Mouse (Mus musculus) lung, embryonic 14.5 days (tissue): Measurements from ENCODE around the gene Usb1. TPM values are rescaled to one million over a fixed set of nuclear protein-coding genes. Genes with fewer than 3 reads are reported as not detected.

Experiments used
- ATAC-seq: fragments of 200-750 bp; cut with Nextera tagmentation; 2 replicates; pipeline ENCODE4 v1.8.0; 2017; ENCODE audit warnings: mild to moderate bottlenecking, moderate TSS enrichment, moderate library complexity; ENCODE audit not compliant: insufficient read depth
- DNase-seq: peaks from one replicate; pipeline ENCODE4 v3.0.0-alpha.2; 2015
- H3K27ac ChIP-seq: fragments of 300-500 bp; sonication (generic); 2 replicates; pipeline ENCODE4 v1.5.1; 2014; ENCODE audit warnings: low read depth, mild to moderate bottlenecking, moderate library complexity
- H3K27me3 ChIP-seq: fragments of 300-500 bp; sonication (generic); 2 replicates; pipeline ENCODE4 v1.6.1; 2014; ENCODE audit warnings: low read length, control low read depth; ENCODE audit not compliant: insufficient read depth
- H3K36me3 ChIP-seq: fragments of 300-500 bp; sonication (generic); 2 replicates; pipeline ENCODE4 v1.6.1; 2014; ENCODE audit warnings: control low read depth; ENCODE audit not compliant: insufficient read depth
- H3K4me1 ChIP-seq: fragments of 300-500 bp; sonication (generic); 2 replicates; pipeline ENCODE4 v1.6.1; 2014; ENCODE audit warnings: antibody characterized with exemption, control low read depth; ENCODE audit not compliant: insufficient read depth
- H3K4me2 ChIP-seq: fragments of 300-500 bp; sonication (generic); 2 replicates; pipeline ENCODE4 v1.6.1; 2014; ENCODE audit warnings: mild to moderate bottlenecking
- H3K4me3 ChIP-seq: fragments of 300-500 bp; sonication (generic); 2 replicates; pipeline ENCODE4 v1.5.1; 2014; ENCODE audit warnings: low read depth, low read length
- H3K9ac ChIP-seq: fragments of 300-500 bp; sonication (generic); 2 replicates; pipeline ENCODE4 v1.6.1; 2014
- H3K9me3 ChIP-seq: fragments of 300-500 bp; sonication (generic); 2 replicates; pipeline ENCODE4 v1.6.1; 2016; ENCODE audit warnings: low read depth, low read length, control low read depth
- CTCF ChIP-seq: IDR thresholded peaks from 2 replicates; pipeline ENCODE4 v1.5.1; 2016; ENCODE audit warnings: antibody characterized with exemption, low read depth
- WGBS: fragments of 180-500 bp; shearing (Covaris S2); extraction: QIAGEN DNeasy Blood & Tissue Kit; methylation state at CpG from one replicate; pipeline ENCODE4 v1.1.7; 2014; 5-methylcytosine and 5-hydroxymethylcytosine counted together
- polyA plus RNA-seq: library from polyadenylated mRNA; unstranded; fragments of >200 nt; fragmentation: Nextera tagmentation; extraction: Ambion mirVana; gene quantifications from 2 replicates; pipeline ENCODE4 v1.2.1, GENCODE M21; 2014

Gene Usb1
- polyA plus RNA-seq, 1 experiment from 2014 or later: 34.0 TPM

DNA sequence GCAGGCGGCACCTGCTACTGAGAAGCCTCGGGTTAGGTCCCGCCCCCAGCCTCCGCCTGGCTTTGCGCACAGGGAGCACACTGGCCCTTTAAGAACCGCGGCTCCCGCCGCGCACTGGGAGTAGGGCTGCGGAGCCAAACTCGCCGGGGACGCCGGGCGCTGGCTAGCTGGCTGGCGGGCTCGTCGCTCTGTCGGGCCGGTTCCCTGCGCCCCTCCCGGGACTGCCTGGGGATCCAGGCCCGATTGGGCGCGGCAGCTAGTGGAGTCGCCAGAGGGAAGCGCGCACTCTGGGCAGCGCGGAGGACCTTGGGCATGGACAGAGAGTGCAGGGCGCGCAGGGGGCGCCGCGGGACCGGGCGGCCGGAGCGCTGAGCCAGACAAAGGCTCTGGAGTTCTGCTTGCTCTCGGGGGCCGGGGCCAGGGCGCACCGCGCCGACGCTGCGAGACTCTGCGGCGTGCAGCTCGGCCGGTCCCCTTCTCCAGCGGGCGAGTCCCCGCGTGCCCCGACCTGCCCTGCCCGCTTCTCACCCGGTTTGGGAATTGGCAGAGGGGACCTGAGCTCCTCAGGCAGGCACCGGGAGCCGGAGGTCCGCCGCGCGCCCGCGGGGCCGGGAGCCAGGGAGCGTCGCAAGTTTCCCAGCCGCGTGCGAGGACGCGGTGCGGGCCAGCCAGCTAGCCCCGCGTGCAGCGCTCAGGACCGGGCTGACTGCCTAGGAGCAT, 20.2 kb downstream of the Usb1 start, which contains the start of gene Mmp15:
Gene Mmp15 (plus strand): TSS at position 118 of the 720 bp plus-strand sequence.
- Histone ChIP-seq H3K9ac (peak within 1 kb of the TSS; percentile 72), H3K4me1 (peaks cover 12% of the 10 kb centered on the region), H3K27ac (peak within 1 kb of the TSS; percentile 82), H3K9me3 (no peaks in the 10 kb centered on the region), H3K4me3 (peak within 1 kb of the TSS; percentile 68), H3K36me3 (no peaks in the 10 kb centered on the region), H3K4me2 (peak within 1 kb of the TSS; percentile 96), H3K27me3 (peaks cover 9% of the 10 kb centered on the region; the same call in 1 of the 2 replicates)
- DNase-seq (peak; percentile 87), ATAC-seq (peak; percentile 84)
- no peak for TF ChIP-seq CTCF
- under 1% methylated on average over 80 of the region's 80 CpGs for WGBS

DNA sequence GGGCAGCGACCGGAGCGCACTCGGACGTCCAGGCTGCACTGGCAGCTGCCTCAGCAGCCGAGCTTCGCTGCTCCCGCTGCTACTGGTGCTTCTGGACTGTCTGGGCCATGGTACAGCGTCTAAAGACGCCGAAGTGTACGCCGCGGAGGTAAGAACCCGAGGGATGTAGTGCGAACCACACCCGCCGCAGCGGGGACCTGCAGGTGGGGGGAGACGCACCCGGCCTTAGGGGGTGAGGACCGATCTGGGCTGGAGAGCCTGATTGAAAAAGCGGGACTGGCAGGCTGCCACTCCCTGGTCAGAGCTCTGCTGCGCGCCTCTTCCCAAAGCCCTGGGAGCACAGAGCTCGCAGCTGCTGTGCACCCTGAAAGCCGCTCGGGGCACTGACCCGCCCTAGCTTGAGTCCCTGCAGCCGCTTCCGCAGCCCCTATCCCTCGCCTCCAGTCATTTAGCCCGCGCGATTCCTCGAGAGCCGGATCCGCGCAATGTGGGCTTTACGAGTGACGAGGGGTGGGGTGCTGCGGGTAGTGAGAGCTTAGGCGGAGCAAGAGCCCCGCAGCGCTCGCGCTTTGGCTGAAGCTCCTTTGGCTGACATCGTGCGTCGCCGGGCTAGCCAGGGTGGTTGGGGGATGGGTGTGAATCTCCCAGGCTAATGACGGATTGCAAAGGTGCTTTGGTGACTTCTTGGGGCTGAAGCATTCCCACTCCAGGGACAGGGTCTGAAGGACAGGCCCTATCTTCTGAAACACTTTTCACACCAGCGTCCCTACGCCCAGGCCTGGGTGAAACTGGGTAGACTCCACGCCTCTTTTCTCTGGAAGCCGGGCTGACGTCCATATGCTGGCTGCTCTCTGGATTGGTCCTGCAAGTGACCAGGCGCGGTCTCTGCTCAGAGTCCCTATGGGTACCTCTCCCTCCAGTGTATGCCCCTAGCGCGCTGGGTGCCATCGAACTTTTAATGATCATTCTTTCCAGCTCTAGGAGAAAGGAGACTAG, 21.1 kb downstream of the Usb1 start:
- peak overlapping the region; percentile 96 for H3K4me2 ChIP-seq
- H3K4me3 ChIP-seq: peak overlapping the region; percentile 68
- ATAC-seq: peak; percentile 33
- TF ChIP-seq CTCF: no peak
- peak overlapping the region; percentile 72 for H3K9ac ChIP-seq
- peak overlapping the region; percentile 82 for H3K27ac ChIP-seq
- peaks cover 9% of the 10 kb centered on the region; the same call in 1 of the 2 replicates for H3K27me3 ChIP-seq
- peak; percentile 70 for DNase-seq
- 2% methylated on average over 62 of the region's 62 CpGs for WGBS
- no peaks in the 10 kb centered on the region for H3K36me3 ChIP-seq
- H3K4me1 ChIP-seq: peaks cover 12% of the 10 kb centered on the region
- H3K9me3 ChIP-seq: no peaks in the 10 kb centered on the region

DNA sequence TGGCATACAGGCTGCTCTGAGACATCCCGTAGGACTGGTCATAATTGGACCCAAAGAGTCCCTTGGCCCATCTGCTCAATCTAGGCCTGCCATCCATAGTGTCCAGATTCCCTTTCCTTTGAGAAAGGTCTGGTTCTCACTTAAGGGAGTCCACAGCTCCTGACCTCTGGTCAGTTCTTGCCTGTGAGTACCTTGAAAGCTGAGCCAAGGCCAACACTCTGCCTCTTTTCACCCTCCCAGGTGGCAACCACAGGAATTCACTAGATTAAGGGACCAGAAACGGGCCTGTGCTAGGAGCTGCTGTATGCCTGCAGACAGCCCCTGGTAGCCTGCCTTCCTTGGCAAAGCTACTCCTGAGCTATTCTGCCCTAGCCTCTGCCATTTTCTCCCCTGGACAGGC, 22.5 kb downstream of the Usb1 start:
- Histone ChIP-seq H3K9me3 (no peaks in the 10 kb centered on the region), H3K36me3 (no peaks in the 10 kb centered on the region), H3K4me2 (peak overlapping the region; percentile 96; the same call in 1 of the 2 replicates), H3K4me1 (peaks cover 17% of the 10 kb centered on the region), H3K9ac (no peak overlapping the region), H3K27me3 (peaks cover 9% of the 10 kb centered on the region; the same call in 1 of the 2 replicates), H3K4me3 (no peak overlapping the region), H3K27ac (no peak overlapping the region)
- TF ChIP-seq CTCF: no peak
- 88% methylated on average over 2 of the region's 2 CpGs for WGBS
- no peak for DNase-seq
- no peak for ATAC-seq

DNA sequence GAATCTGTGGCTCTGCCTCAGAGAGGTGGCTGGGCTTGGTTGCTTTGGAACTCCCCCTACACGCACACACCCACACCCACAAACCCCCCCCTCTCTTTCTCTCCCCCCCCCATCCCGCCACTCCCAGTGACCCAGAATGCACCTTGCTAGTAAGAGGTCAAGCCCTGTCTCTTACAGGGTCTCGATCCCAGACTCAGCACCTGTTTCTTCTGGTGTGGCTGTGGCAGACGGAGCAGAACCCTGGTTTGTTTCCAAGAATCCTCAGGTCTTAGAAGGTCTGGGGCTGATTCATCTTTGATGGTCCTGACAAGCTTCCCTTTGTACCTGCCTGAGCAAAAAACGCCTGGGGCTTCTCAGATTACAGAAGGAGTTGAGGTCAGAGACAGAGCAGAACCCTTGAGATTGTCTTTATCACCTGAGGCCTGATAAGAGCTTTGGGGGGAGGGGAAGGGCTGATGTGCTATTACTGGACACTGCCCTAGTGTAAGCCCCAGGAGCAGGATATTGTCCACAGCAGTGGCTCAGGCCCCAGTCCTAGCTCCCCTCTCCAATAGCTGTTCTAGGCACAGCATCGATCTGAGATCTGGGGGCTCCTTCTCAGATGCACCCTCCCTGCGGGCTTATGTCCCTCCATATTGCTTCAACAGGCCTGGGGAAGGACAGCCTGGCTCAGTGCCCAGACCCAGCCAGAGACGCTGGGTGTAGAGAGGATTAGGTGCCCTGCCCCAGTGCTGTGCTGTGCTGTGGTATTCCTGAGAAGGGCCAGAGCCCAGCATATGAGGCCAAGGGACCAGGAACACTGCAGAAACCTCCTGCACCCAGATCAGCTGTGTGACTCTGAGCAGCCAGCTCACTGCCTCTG, 26.7 kb downstream of the Usb1 start:
- 12% methylated on average over 8 of the region's 8 CpGs for WGBS
- ATAC-seq (peak; percentile 53), DNase-seq (peak; percentile 43)
- H3K27ac ChIP-seq: peak overlapping the region; percentile 75
- H3K4me1 ChIP-seq: peaks cover 26% of the 10 kb centered on the region
- H3K36me3 ChIP-seq: no peaks in the 10 kb centered on the region
- no peak for TF ChIP-seq CTCF
- 0 out of 2 replicates have a peak, but pooled peaks cover 2% of the 10 kb centered on the region for H3K27me3 ChIP-seq
- no peak overlapping the region for H3K9ac ChIP-seq
- no peak overlapping the region for H3K4me3 ChIP-seq
- no peak overlapping the region for H3K4me2 ChIP-seq
- H3K9me3 ChIP-seq: no peaks in the 10 kb centered on the region; the same call in 1 of the 2 replicates

DNA sequence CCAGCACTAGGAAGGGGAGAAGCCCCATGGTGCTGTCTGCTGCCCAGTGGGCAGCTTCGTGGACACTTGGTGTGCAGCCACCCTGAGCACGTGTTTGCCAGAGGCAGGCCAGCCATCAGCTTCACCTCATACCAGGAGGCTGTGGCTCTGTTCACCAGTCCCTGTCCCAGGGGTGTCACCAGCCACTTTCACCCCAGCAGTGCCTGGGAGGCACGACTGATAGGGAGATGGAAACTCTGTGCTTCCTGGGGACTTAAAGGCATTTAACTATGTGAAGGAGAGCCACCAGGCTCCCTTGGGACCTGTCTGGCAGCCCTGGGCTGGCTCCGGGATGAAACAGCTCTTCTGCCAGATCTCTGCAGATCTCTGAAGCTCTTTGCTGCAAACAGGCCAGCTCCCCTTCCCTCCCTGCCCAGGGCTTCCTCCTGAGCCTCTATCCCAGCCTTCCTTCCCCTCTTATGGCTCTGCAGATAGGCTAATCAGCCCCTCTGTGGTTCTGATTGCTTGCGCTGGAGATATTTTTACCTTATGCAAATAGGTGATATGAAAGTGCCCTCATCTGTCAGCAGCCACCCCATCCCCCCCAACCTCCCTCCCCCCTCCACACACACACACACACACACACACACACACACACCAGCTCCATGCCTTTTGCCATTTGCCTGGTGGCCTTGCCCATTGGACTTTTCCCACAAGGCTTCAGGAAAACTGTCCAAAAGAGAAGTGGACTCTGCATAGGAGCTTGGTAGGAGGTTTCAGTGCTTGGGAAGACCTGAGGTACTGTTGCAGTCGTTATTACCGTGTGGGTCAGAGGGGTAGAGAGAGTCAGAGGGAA, 28.3 kb downstream of the Usb1 start:
- 27% methylated on average over 7 of the region's 7 CpGs for WGBS
- Histone ChIP-seq H3K27me3 (no peaks in the 10 kb centered on the region), H3K36me3 (no peaks in the 10 kb centered on the region), H3K4me3 (no peak overlapping the region), H3K9ac (peak overlapping the region; percentile 29; the same call in 1 of the 2 replicates), H3K27ac (peak overlapping the region; percentile 82), H3K9me3 (no peaks in the 10 kb centered on the region; the same call in 1 of the 2 replicates), H3K4me1 (peaks cover 22% of the 10 kb centered on the region), H3K4me2 (no peak overlapping the region)
- DNase-seq (no peak), ATAC-seq (no peak)
- no peak for TF ChIP-seq CTCF

DNA sequence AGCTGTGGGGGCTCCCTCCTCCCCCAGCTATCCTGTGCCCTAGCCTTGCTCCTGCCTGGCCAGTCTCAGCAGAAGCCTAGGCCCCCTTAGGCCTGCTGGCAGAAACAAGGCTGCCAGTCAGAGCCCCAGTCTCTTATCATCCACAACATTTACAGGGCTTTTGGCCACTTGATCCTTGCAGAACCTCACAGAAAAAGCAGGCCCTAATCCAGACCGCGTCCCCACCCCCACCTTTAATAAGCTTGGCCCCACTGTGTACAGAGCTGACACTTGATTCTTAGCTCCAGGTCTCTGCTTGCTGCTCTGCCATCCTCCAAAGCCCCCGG, 28.9 kb downstream of the Usb1 start:
- Histone ChIP-seq H3K36me3 (no peaks in the 10 kb centered on the region), H3K4me2 (no peak overlapping the region), H3K27me3 (no peaks in the 10 kb centered on the region), H3K4me1 (peaks cover 22% of the 10 kb centered on the region), H3K4me3 (no peak overlapping the region), H3K9me3 (no peaks in the 10 kb centered on the region; the same call in 1 of the 2 replicates), H3K9ac (no peak overlapping the region), H3K27ac (peak overlapping the region; percentile 82)
- ATAC-seq: no peak
- no peak for DNase-seq
- 44% methylated on average over 3 of the region's 3 CpGs for WGBS
- TF ChIP-seq CTCF: no peak
